Mouse (Mus musculus) spleen, adult 2 months (tissue): ENCODE data around the gene Sult5a1. TPM values are rescaled to one million over a fixed set of nuclear protein-coding genes. Genes with fewer than 3 reads are reported as not detected.

ENCODE experiments used
- DNase-seq, 2 experiments: peaks; one replicate each; pipeline versions ENCODE4 v3.0.0 to v3.0.0-alpha.2; 2012 to 2021; ENCODE audit warnings: low spot score in 2 of 2, low read depth in 1 of 2
- H3K27ac ChIP-seq: fragments of 200-500 bp; 2 replicates; pipeline ENCODE4 v1.5.1; 2012; ENCODE audit warnings: low read length, inconsistent platforms; ENCODE audit not compliant: insufficient read depth
- H3K27me3 ChIP-seq: fragments of 200-500 bp; 2 replicates; pipeline ENCODE4 v1.6.1; 2012; ENCODE audit warnings: mild to moderate bottlenecking, moderate library complexity, low read length, inconsistent platforms; ENCODE audit not compliant: control insufficient read depth, insufficient read depth
- H3K36me3 ChIP-seq: fragments of 200-500 bp; 2 replicates; pipeline ENCODE4 v1.6.1; 2012; ENCODE audit warnings: mild to moderate bottlenecking, low read length, inconsistent platforms; ENCODE audit not compliant: control insufficient read depth, insufficient read depth
- H3K4me1 ChIP-seq: fragments of 200-500 bp; 2 replicates; pipeline ENCODE4 v1.6.1; 2011; ENCODE audit warnings: inconsistent platforms; ENCODE audit not compliant: control insufficient read depth, insufficient read depth, insufficient read length
- H3K4me3 ChIP-seq: fragments of 200-500 bp; 2 replicates; pipeline ENCODE4 v1.5.1; 2011; ENCODE audit warnings: mild to moderate bottlenecking, inconsistent platforms; ENCODE audit not compliant: insufficient read depth, insufficient read length; ENCODE audit errors: extremely low read depth
- CTCF ChIP-seq: fragments of 200-500 bp; IDR thresholded peaks from 2 replicates; pipeline ENCODE4 v1.5.1; 2011; ENCODE audit warnings: mild to moderate bottlenecking, inconsistent platforms; ENCODE audit not compliant: insufficient read depth, insufficient read length, insufficient replicate concordance; ENCODE audit errors: extremely low read depth
- POLR2A ChIP-seq: fragments of 200-500 bp; IDR thresholded peaks from 2 replicates; pipeline ENCODE4 v1.6.1; 2011; ENCODE audit warnings: low read depth, low read length, inconsistent platforms
- WGBS: fragments of 180-500 bp; shearing (Covaris S2); methylation state at CpG from one replicate; pipeline ENCODE4 v1.1.7; 2018; 5-methylcytosine and 5-hydroxymethylcytosine counted together
- polyA plus RNA-seq: library from polyadenylated mRNA; depleted of rRNA; stranded (reverse); fragments of >200 nt; gene quantifications from 2 replicates; pipeline ENCODE4 v1.2.3, GENCODE M21; 2012; rRNA removed

Gene Sult5a1
- polyA plus RNA-seq, 1 experiment = 0.92 TPM

DNA sequence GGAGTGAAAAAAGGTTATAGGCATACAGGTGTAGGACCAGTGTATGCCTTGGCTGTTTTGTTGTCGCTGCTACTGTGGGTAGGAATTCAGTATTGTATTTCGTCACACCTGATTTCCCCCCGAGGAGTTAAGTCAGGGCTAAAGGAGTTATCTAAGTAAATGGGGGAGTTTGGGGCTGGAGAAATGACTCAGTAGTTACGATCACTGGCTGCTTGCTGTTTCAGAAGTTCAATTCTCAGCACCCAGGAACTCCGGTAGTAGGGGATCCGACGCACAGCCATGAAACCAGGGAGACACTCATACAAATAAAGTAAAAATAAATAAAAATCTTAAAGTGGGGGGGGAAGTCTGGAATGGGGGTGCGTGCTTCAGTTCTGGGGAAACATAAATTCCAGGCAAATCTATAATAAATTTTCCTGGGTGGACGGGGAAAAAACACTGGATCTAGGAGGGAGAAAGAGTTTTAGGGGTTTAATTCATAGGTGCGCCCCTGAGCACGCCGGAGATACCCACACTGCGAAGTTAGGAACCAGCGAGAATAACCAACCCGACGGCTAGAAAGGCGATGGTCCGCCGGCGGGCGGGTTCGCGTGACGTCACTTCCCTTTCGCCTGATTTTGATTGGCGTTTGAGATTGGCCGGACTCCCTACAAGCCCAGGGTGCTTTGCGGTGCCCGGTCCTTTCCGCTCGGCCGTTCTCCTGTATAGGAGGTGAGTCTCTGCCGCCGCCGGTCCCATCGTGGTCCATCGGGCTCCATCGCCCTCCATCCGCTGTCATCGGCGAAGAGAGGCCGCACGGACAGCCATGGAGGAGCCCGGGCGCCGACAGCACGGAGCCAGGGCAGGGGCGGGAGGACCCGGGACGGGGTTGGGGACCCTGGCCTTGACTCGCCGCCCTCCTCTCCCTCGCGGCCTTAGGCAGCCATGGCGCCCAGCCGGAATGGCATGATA is 56.1 kb downstream of the Sult5a1 start, which contains the start of gene Rpl13:
Gene Rpl13 (plus strand): TSS at position 616 of the 951 bp plus-strand sequence.
- Histone ChIP-seq H3K4me1 (peaks cover 3% of the 10 kb centered on the region; the same call in 1 of the 2 replicates), H3K27me3 (no peaks in the 10 kb centered on the region), H3K27ac (peak within 1 kb of the TSS; percentile 74), H3K36me3 (peaks cover 22% of the 10 kb centered on the region), H3K4me3 (peak within 1 kb of the TSS; percentile 80)
- 1% methylated on average over 56 of the region's 56 CpGs for WGBS
- peak; percentile 91 for TF ChIP-seq POLR2A
- no peak for TF ChIP-seq CTCF
- DNase-seq = peak; percentile 85 to 95

DNA sequence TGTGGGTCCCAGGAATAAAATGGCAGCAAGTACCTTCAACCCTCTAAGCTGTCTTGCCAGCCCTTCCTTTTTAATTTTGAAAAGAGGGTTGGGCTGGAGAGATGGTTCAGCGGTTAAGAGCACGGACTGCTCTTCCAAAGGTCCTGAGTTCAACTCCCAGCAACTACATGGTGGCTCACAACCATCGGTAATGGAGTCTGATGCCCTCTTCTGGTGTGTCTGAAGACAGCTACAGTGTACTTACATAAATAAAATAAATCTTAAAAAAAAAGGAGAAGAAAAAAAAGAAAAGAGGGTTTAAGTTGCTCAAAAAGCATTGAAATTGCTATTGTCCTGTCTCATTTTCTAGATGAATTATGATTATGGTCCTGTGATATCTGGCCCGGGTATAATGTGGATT is 56.9 kb downstream of the Sult5a1 start:
- DNase-seq = no peak
- no peak overlapping the region for H3K4me3 ChIP-seq
- H3K36me3 ChIP-seq = peaks cover 23% of the 10 kb centered on the region
- peaks cover 3% of the 10 kb centered on the region; the same call in 1 of the 2 replicates for H3K4me1 ChIP-seq
- WGBS = 80% methylated on average over 4 of the region's 4 CpGs
- no peaks in the 10 kb centered on the region for H3K27me3 ChIP-seq
- no peak overlapping the region for H3K27ac ChIP-seq
- TF ChIP-seq CTCF (no peak), POLR2A (no peak)

DNA sequence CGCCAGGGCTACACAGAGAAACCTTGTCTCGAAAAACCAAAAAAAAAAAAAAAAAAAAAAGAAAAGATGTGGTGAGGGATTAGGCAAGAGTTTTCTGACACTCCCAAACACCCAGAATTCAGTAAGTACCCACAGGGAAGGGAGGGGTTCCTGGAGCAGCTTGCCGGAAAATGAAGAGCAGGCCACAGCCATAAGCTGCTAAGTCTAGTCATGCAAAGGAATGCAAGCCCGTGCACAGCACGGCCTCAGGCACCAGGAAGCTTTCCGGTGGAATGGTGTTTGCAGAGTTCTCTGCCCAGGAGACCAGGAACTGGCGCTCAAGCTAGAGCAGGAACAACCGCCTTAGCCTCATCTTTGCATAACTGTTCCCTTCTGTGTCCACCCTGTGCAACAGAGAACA is 57.8 kb downstream of the Sult5a1 start:
- 60% methylated on average over 8 of the region's 8 CpGs for WGBS
- Histone ChIP-seq H3K27ac (no peak overlapping the region), H3K4me1 (peaks cover 3% of the 10 kb centered on the region; the same call in 1 of the 2 replicates), H3K36me3 (peaks cover 19% of the 10 kb centered on the region), H3K4me3 (no peak overlapping the region), H3K27me3 (no peaks in the 10 kb centered on the region)
- DNase-seq = no peak
- TF ChIP-seq CTCF (no peak), POLR2A (no peak)

DNA sequence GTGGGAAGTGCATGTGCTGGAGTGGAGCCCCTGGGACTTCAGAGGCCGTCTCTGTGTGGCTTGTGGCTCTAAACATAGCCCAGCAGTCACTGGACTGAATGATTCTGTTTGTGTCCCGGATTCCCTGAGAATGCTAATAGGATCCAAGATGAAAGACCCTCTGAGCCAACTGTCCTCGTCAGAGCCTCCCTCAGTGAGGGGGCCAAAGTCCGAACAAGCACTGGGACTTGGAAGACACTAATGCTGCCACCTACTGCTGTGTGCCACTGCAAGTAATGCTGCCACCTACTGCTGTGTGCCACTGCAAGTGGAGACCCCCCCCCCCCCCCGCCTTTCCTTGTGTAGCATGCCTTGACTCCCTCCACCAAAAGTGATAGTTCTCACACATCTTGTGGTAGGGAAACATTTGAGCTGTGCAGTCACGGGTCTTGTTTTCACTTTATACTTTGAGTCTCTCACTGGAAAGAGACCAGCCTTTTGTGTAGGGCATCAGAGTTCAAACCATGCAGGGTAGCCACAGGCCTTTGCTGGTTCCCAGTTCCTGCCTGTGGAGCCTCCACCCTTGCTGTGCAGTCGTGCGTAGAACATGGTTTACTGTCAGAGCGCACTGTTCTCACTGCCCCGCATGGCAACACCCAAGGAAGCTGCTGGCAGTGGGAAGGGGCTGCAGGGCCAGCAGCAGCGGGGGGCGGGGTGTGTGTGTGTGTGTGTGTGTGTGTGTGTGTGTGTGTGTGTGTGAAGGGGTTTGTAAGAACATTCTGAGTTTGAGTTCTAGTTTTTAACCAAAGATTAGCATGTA is 60.1 kb downstream of the Sult5a1 start:
- Histone ChIP-seq H3K27ac (no peak overlapping the region), H3K4me1 (0 out of 2 replicates have a peak, but pooled peaks cover 3% of the 10 kb centered on the region), H3K4me3 (no peak overlapping the region), H3K27me3 (no peaks in the 10 kb centered on the region), H3K36me3 (peaks cover 13% of the 10 kb centered on the region)
- TF ChIP-seq POLR2A = no peak
- 86% methylated on average over 12 of the region's 12 CpGs for WGBS
- DNase-seq = peak in 1 of 2 experiments; percentile 38

- no peaks in the 10 kb centered on the region for H3K27me3 ChIP-seq
- H3K4me3 ChIP-seq = no peak overlapping the region
- peaks cover 13% of the 10 kb centered on the region for H3K36me3 ChIP-seq
- no peak for DNase-seq
- WGBS = 96% methylated on average over 11 of the region's 11 CpGs
- H3K4me1 ChIP-seq = 0 out of 2 replicates have a peak, but pooled peaks cover 3% of the 10 kb centered on the region
- H3K27ac ChIP-seq = no peak overlapping the region
- no peak for TF ChIP-seq POLR2A
- no peak for TF ChIP-seq CTCF
Observed at GRCm38 (mm10) chr8:123097216-123097615, 60.9 kb downstream of the Sult5a1 start.

Other genes with a start within 250 kb of the Sult5a1 start
- 76.3 and 77.7 TPM in 2 replicates for gene Ankrd11, start 116.0 kb downstream of the Sult5a1 start, polyA plus RNA-seq
- gene Spg7, start 95.4 kb downstream of the Sult5a1 start, polyA plus RNA-seq = 62.6 and 74.1 TPM in 2 replicates
- gene Rpl13, start 56.0 kb downstream of the Sult5a1 start, polyA plus RNA-seq = 2,207 and 4,905 TPM in 2 replicates
- 2.5 and 2.9 TPM in 2 replicates for gene Cpne7, start 40.9 kb downstream of the Sult5a1 start, polyA plus RNA-seq
- gene Dpep1, start 27.9 kb upstream of the Sult5a1 start, polyA plus RNA-seq = 1.3 and 1.6 TPM in 2 replicates
- 70.5 and 85.0 TPM in 2 replicates for gene Chmp1a, start 54.4 kb upstream of the Sult5a1 start, polyA plus RNA-seq
- 0.09 and 0.42 TPM in 2 replicates for gene Spata33, start 54.5 kb upstream of the Sult5a1 start, polyA plus RNA-seq
- gene Cdk10, start 66.5 kb upstream of the Sult5a1 start, polyA plus RNA-seq = 39.2 and 45.2 TPM in 2 replicates
- gene Spata2l, start 77.9 kb upstream of the Sult5a1 start, polyA plus RNA-seq = 12.1 and 13.9 TPM in 2 replicates
- 32.6 and 38.7 TPM in 2 replicates for gene Zfp276, start 95.9 kb upstream of the Sult5a1 start, polyA plus RNA-seq
- gene Vps9d1, start 96.0 kb upstream of the Sult5a1 start, polyA plus RNA-seq = 55.7 and 110 TPM in 2 replicates
- 55.7 and 76.1 TPM in 2 replicates for gene Fanca, start 160.3 kb upstream of the Sult5a1 start, polyA plus RNA-seq
- gene Spire2, start 174.4 kb upstream of the Sult5a1 start, polyA plus RNA-seq = 0.88 and 1.1 TPM in 2 replicates
- gene Tcf25, start 215.4 kb upstream of the Sult5a1 start, polyA plus RNA-seq = 137 and 149 TPM in 2 replicates
- gene Mc1r, start 248.8 kb upstream of the Sult5a1 start, polyA plus RNA-seq = not detected in 2 replicates